Mouse (Mus musculus) MEL (cell line): Measurements from ENCODE around the gene Zic4.

Experiments used
- CTCF ChIP-seq, 3 experiments: IDR thresholded peaks in 2 of 3; conservative IDR thresholded peaks in 1 of 3; 2 replicates each; pipeline ENCODE4 v1.5.1; 2011 to 2012; ENCODE audit warnings: low read length in 3 of 3, low read depth in 2 of 3, mild to moderate bottlenecking in 2 of 3, improper control_type of control experiment in 1 of 3, inconsistent platforms in 1 of 3, mixed read lengths in 1 of 3, moderate library complexity in 1 of 3; ENCODE audit not compliant: control insufficient read depth in 1 of 3, insufficient read depth in 1 of 3, poor library complexity in 1 of 3, severe bottlenecking in 1 of 3
- EP300 ChIP-seq, 2 experiments: IDR thresholded peaks; 2 replicates each; pipeline ENCODE4 v1.6.1; 2011; ENCODE audit warnings: improper control_type of control experiment in 2 of 2, low read length in 2 of 2, low read depth in 1 of 2, mild to moderate bottlenecking in 1 of 2
- ETS1 ChIP-seq: IDR thresholded peaks from 2 replicates; pipeline ENCODE4 v1.6.1; 2012; ENCODE audit warnings: low read depth, mild to moderate bottlenecking, inconsistent platforms, low read length, improper control_type of control experiment, moderate library complexity
- GATA1 ChIP-seq: IDR thresholded peaks from 2 replicates; pipeline ENCODE4 v1.6.1; 2011; ENCODE audit warnings: low read depth, low read length, improper control_type of control experiment
- HCFC1 ChIP-seq: IDR thresholded peaks from 2 replicates; pipeline ENCODE4 v1.6.1; 2012; ENCODE audit warnings: low read depth, mild to moderate bottlenecking, inconsistent platforms, low read length, improper control_type of control experiment, moderate library complexity
- POLR2A ChIP-seq, 2 experiments: IDR thresholded peaks; 2 replicates each; pipeline ENCODE4 v1.6.1; 2011 to 2012; ENCODE audit warnings: low read length in 2 of 2, mild to moderate bottlenecking in 2 of 2, control low read depth in 1 of 2, improper control_type of control experiment in 1 of 2, low read depth in 1 of 2, moderate library complexity in 1 of 2; ENCODE audit not compliant: control insufficient read depth in 1 of 2, insufficient read depth in 1 of 2, poor library complexity in 1 of 2
- POLR2AphosphoS2 ChIP-seq: IDR thresholded peaks from 2 replicates; pipeline ENCODE4 v1.6.1; 2011; ENCODE audit warnings: low read length, improper control_type of control experiment
- SMC3 ChIP-seq: IDR thresholded peaks from 2 replicates; pipeline ENCODE4 v1.6.1; 2011; ENCODE audit warnings: low read depth, low read length, improper control_type of control experiment
- ZC3H11A ChIP-seq: IDR thresholded peaks from 2 replicates; pipeline ENCODE4 v1.6.1; 2012; ENCODE audit warnings: low read depth, mild to moderate bottlenecking, inconsistent platforms, low read length, improper control_type of control experiment

DNA sequence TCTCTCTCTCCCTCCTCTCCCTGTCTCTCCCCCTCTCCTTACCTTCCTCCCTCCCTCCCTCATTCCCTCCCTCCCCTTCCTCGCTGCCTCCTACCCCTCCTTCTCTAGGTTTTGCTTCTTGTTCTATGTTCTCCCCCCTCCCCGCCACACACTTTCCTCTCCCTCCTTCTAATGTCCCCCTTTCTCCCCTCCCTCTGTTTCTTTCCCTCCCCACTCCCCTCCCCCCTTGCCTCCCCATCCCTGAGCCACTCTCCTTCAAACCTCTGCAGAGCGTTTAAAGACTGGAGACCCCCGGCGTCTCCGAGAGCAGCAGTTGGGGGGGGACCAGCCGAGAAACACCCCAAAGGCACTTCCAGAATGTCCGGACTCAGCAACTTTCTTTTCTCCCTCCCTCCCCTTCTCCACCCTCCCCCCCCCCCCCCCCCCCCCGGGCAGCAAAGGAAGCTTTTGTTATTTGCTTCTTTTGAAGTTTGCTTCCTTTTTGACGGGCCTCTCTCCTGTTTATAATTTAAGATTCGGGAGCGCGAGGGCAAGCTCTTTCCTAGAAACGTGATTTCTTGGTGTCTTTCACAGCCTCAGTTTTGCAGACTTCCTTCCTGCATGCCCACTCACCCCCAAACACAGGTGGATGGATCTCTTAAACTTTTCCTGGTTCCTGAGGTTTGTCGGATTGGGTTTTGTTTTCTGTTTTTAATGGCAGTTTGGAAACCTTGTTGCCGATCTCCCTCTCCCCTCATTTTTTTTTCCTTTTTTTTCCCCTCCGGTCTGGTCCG, 4.2 kb downstream of the Zic4 start:
- no peak for TF ChIP-seq GATA1
- no peak for TF ChIP-seq CTCF (IDR thresholded peaks at IDR 0.05 in 2 of 3, conservative IDR thresholded peaks at IDR 0.05 in 1 of 3; ENCODE audit: control insufficient read depth in 1 of 3, insufficient read depth in 1 of 3, low read depth in 2 of 3, low read length in 3 of 3, poor library complexity in 1 of 3, severe bottlenecking in 1 of 3)
- TF ChIP-seq POLR2AphosphoS2, result no peak
- no peak for TF ChIP-seq POLR2A (IDR thresholded peaks at IDR 0.05; ENCODE audit: control insufficient read depth in 1 of 2, insufficient read depth in 1 of 2, low read depth in 1 of 2, low read length in 2 of 2, poor library complexity in 1 of 2)
- TF ChIP-seq ETS1, result no peak
- no peak for TF ChIP-seq EP300 (IDR thresholded peaks at IDR 0.05; ENCODE audit: low read depth in 1 of 2, low read length in 2 of 2)
- no peak for TF ChIP-seq HCFC1
- TF ChIP-seq ZC3H11A, result no peak
- no peak for TF ChIP-seq SMC3
